Mouse (Mus musculus): ENCODE results near the gene Rftn1.

Gene Rftn1

GRCm38 (mm10) chr17:50062649-50063048, 127.8 kb downstream of the Rftn1 start:
- DNase-seq, result no peak

GRCm38 (mm10) chr17:50061446-50061845, 129.0 kb downstream of the Rftn1 start:
- DNase-seq, result no peak

- DNase-seq, result no peak
These were observed 130.3 kb downstream of the Rftn1 start for GRCm38 (mm10) chr17:50060220-50060619.

- no peak for DNase-seq
These were observed 131.1 kb downstream of the Rftn1 start for GRCm38 (mm10) chr17:50059417-50059816.

- no peak for DNase-seq
These were observed 135.2 kb downstream of the Rftn1 start for GRCm38 (mm10) chr17:50055154-50055756.

- no peak for DNase-seq
These were observed 135.9 kb downstream of the Rftn1 start for GRCm38 (mm10) chr17:50054586-50054985.

- DNase-seq, result no peak
These were observed 136.5 kb downstream of the Rftn1 start for GRCm38 (mm10) chr17:50053961-50054360.

GRCm38 (mm10) chr17:50052741-50053468, 137.6 kb downstream of the Rftn1 start:
- no peak for DNase-seq

- DNase-seq, result peak; percentile 30 to 32
These were observed 140.0 kb downstream of the Rftn1 start for GRCm38 (mm10) chr17:50050456-50050855.

- no peak for DNase-seq
These were observed 142.3 kb downstream of the Rftn1 start for GRCm38 (mm10) chr17:50048209-50048608.

GRCm38 (mm10) chr17:50047182-50047581, 143.3 kb downstream of the Rftn1 start:
- no peak for DNase-seq

GRCm38 (mm10) chr17:50040727-50041410, 149.6 kb downstream of the Rftn1 start:
- no peak for DNase-seq

GRCm38 (mm10) chr17:50037882-50038665, 152.4 kb downstream of the Rftn1 start:
- DNase-seq, result no peak

GRCm38 (mm10) chr17:50037416-50037815, 153.1 kb downstream of the Rftn1 start:
- DNase-seq, result no peak

- no peak for DNase-seq
These were observed 153.6 kb downstream of the Rftn1 start for GRCm38 (mm10) chr17:50036751-50037385.

- DNase-seq, result no peak
These were observed 156.8 kb downstream of the Rftn1 start for GRCm38 (mm10) chr17:50033698-50034097.

GRCm38 (mm10) chr17:50031548-50032491, 158.7 kb downstream of the Rftn1 start:
- DNase-seq, result no peak

GRCm38 (mm10) chr17:50025651-50026050, 164.8 kb downstream of the Rftn1 start:
- peak; percentile 46 to 50 for DNase-seq

- peak; percentile 88 to 92 for DNase-seq
These were observed 165.3 kb downstream of the Rftn1 start for GRCm38 (mm10) chr17:50025173-50025626.

GRCm38 (mm10) chr17:50021400-50021799, 169.1 kb downstream of the Rftn1 start:
- no peak for DNase-seq
